Comparison of ENCODE assay signal across 9 mouse cellular contexts in the genomic region with DNA sequence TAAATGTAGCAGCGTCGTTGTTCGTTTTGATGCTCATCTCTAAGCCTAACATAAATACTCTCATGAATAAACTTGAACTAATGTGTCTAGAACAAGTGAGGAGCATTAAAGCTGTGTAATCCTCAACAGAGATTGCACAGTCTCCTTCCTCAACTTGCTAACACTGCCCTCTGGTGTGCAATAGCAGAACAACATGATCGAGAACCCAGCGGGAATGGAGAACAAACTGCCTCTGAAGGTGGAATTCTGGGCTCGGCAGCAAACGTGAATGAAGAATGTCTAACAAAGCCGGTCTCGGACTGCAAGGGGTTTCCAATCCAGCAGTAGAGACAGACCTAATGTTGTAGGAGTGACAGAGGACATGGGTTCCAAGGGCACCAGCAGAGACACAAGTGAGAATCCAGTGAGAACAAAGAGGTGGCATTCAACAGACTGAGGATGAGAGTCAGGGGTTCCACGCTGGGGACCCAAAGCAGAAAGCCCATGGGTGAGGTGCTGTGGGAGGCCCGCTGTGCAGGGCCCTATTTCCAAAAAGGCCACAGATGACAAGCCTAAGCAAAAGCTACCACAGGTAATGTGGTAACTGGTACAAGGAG. TPM values are rescaled to one million over a fixed set of nuclear protein-coding genes. Genes with fewer than 3 reads are reported as not detected.
A peak's percentile ranks its signal among the peaks of the same experiment; 100 is the strongest.
DNase-seq lines count a peak whose midpoint lies in the region; ATAC-seq and TF ChIP-seq lines count a peak whose summit lies in the region.
"Had no signal": no experiment of that assay in that cellular context is flagged by ENCODE, and none has a peak within 500 bp of the region (broad histone marks: within the 10 kb centered on the region; RNA-seq: fewer than 3 reads in every experiment).

No protein-coding gene starts in this region.

- 0 out of 2 replicates have a peak, but pooled peaks cover 3% of the 10 kb centered on the region for H3K4me1 ChIP-seq in liver, embryonic 11.5 days (replicated peaks; ENCODE audit: control insufficient read depth, insufficient read depth, low read length)

- ATAC-seq in liver, embryonic 11.5 days (replicated peaks; ENCODE audit: low FRiP score): no peak
- peak; percentile 71 for ATAC-seq in inflammation-experienced regulatory T-cells, adult 6 months
- ATAC-seq in megakaryocyte-erythroid progenitor cell, adult 5-6 weeks (replicated peaks; ENCODE audit: low FRiP score, low TSS enrichment, poor library complexity, severe bottlenecking): peak; percentile 88
- ATAC-seq: Patski had no signal

- intact Hi-C loops in gastrocnemius, adult 2 months (cut with DNase I): loop anchor here (1.0 kb wide), 1 partner anchor 19 kb away; no protein-coding TSS in a partner anchor
- intact Hi-C loops in left cerebral cortex, adult 2 months (cut with DNase I): loop anchor here (1.0 kb wide), 1 partner anchor 19 kb away; no protein-coding TSS in a partner anchor

- DNase-seq in liver: peak; percentile 76
- DNase-seq in liver, embryonic 11.5 days (ENCODE audit: low spot score): no peak
- peak; percentile 91 to 94 for DNase-seq in cerebellum, postnatal 14 days
- peak; percentile 78 for DNase-seq in gastrocnemius, adult 2 months
- DNase-seq in left cerebral cortex, adult 2 months (ENCODE audit: extremely low spot score in 1 of 2, low spot score in 2 of 2): peak; percentile 80 to 86
- peak; percentile 86 for DNase-seq in right cerebral cortex, postnatal 14 days

- H3K9ac ChIP-seq in liver, embryonic 11.5 days (ENCODE audit: low read depth, low read length): no peak overlapping the region

- H3K4me2 ChIP-seq in liver, embryonic 11.5 days: no peak overlapping the region

- no peaks in the 10 kb centered on the region for H3K36me3 ChIP-seq in liver, embryonic 11.5 days (ENCODE audit: control insufficient read depth, insufficient read depth, low read length)

- 19% methylated on average over 11 of the region's 11 CpGs for WGBS in liver, embryonic 11.5 days

- no peaks in the 10 kb centered on the region for H3K9me3 ChIP-seq in liver, embryonic 11.5 days (ENCODE audit: control insufficient read depth, low read length)

- TF ChIP-seq CTCF in gastrocnemius, adult 2 months (IDR thresholded peaks at IDR 0.05): peak; percentile 83
- TF ChIP-seq CTCF in left cerebral cortex, adult 2 months (IDR thresholded peaks at IDR 0.05): peak; percentile 79

- H3K27me3 ChIP-seq in liver, embryonic 11.5 days (replicated peaks; ENCODE audit: control insufficient read depth, insufficient read depth, low read length): no peaks in the 10 kb centered on the region; the same call in 1 of the 2 replicates
- H3K27me3 ChIP-seq: Patski had no signal

- H3K27ac ChIP-seq in liver, embryonic 11.5 days (ENCODE audit: low read depth, low read length): no peak overlapping the region
- peak overlapping the region; percentile 81 for H3K27ac ChIP-seq in gastrocnemius, adult 2 months
- H3K27ac ChIP-seq in left cerebral cortex, adult 2 months: 0 out of 2 replicates have a peak overlapping the region, but pooled peaks have one; percentile 18

- no peak overlapping the region for H3K4me3 ChIP-seq in liver, embryonic 11.5 days (ENCODE audit: low read depth, low read length)
- H3K4me3 ChIP-seq in gastrocnemius, adult 2 months: peak overlapping the region; percentile 53
- H3K4me3 ChIP-seq in left cerebral cortex, adult 2 months: no peak overlapping the region

RNA-seq across cellular contexts. Expression of a gene that starts 16.4 kb away (rescaled TPM):
- polyA plus RNA-seq in liver, embryonic 11.5 days (2014; fragmentation: Nextera tagmentation; extraction: Ambion mirVana): 0.10 TPM in 1 of 2 replicates, not detected in the other
- 1 to 10 TPM; 7.0 to 8.3 TPM for total RNA-seq in gastrocnemius, adult 2 months (2021)
- polyA plus RNA-seq in inflammation-experienced regulatory T-cells, adult 6 months (2017; shearing (Covaris generic)): not detected
- total RNA-seq in left cerebral cortex, adult 2 months (2021): 1 to 10 TPM; 5.4 to 6.1 TPM
- not detected in 2 replicates for total RNA-seq in megakaryocyte-erythroid progenitor cell, adult 5-6 weeks (2014; fragmentation: Nextera tagmentation)
- not detected in 2 replicates for total RNA-seq in megakaryocyte-erythroid progenitor cell, adult 5-6 weeks (2017)

RNA-seq across cellular contexts. Expression of a gene that starts 17.0 kb away (rescaled TPM):
- polyA plus RNA-seq in liver, embryonic 11.5 days (2014; fragmentation: Nextera tagmentation; extraction: Ambion mirVana): 14.9 and 15.0 TPM in 2 replicates
- 1 to 10 TPM; 7.3 to 8.9 TPM for total RNA-seq in gastrocnemius, adult 2 months (2021)
- 10 to 100 TPM; 11.8 to 13.2 (median 13.1) TPM for polyA plus RNA-seq in inflammation-experienced regulatory T-cells, adult 6 months (2017; shearing (Covaris generic))
- 1 to 10 TPM; 3.3 to 4.3 TPM for total RNA-seq in left cerebral cortex, adult 2 months (2021)
- 10.2 and 23.0 TPM in 2 replicates for total RNA-seq in megakaryocyte-erythroid progenitor cell, adult 5-6 weeks (2014; fragmentation: Nextera tagmentation)
- 9.8 and 15.7 TPM in 2 replicates for total RNA-seq in megakaryocyte-erythroid progenitor cell, adult 5-6 weeks (2017)

RNA-seq across cellular contexts. Expression of a gene that starts 17.2 kb away (rescaled TPM):
- 77.2 and 84.4 TPM in 2 replicates for polyA plus RNA-seq in liver, embryonic 11.5 days (2014; fragmentation: Nextera tagmentation; extraction: Ambion mirVana)
- total RNA-seq in gastrocnemius, adult 2 months (2021): 10 to 100 TPM; 46.7 to 48.0 TPM
- 10 to 100 TPM; 23.6 to 28.7 (median 28.3) TPM for polyA plus RNA-seq in inflammation-experienced regulatory T-cells, adult 6 months (2017; shearing (Covaris generic))
- 100 to 1,000 TPM; 142 to 146 TPM for total RNA-seq in left cerebral cortex, adult 2 months (2021)
- total RNA-seq in megakaryocyte-erythroid progenitor cell, adult 5-6 weeks (2014; fragmentation: Nextera tagmentation): 42.7 and 43.6 TPM in 2 replicates
- 65.4 and 67.9 TPM in 2 replicates for total RNA-seq in megakaryocyte-erythroid progenitor cell, adult 5-6 weeks (2017)

RNA-seq across cellular contexts. Expression of a gene that starts 17.3 kb away (rescaled TPM):
- polyA plus RNA-seq in liver, embryonic 11.5 days (2014; fragmentation: Nextera tagmentation; extraction: Ambion mirVana): 228 and 245 TPM in 2 replicates
- 10 to 100 TPM; 60.8 to 70.3 TPM for total RNA-seq in gastrocnemius, adult 2 months (2021)
- polyA plus RNA-seq in inflammation-experienced regulatory T-cells, adult 6 months (2017; shearing (Covaris generic)): 100 to 1,000 TPM in 2 of 3 experiments, 10 to 100 TPM in 1; 77.1 to 218 (median 164) TPM
- total RNA-seq in left cerebral cortex, adult 2 months (2021): 100 to 1,000 TPM; 387 to 407 TPM
- 144 and 164 TPM in 2 replicates for total RNA-seq in megakaryocyte-erythroid progenitor cell, adult 5-6 weeks (2014; fragmentation: Nextera tagmentation)
- 67.7 and 77.9 TPM in 2 replicates for total RNA-seq in megakaryocyte-erythroid progenitor cell, adult 5-6 weeks (2017)

RNA-seq across cellular contexts. Expression of a gene that starts 26.0 kb away (rescaled TPM):
- 17.6 and 39.0 TPM in 2 replicates for polyA plus RNA-seq in liver, embryonic 11.5 days (2014; fragmentation: Nextera tagmentation; extraction: Ambion mirVana)
- 1,000 to 10,000 TPM in 1 of 2 experiments, 100 to 1,000 TPM in 1; 386 to 1,185 TPM for total RNA-seq in gastrocnemius, adult 2 months (2021)
- not detected for polyA plus RNA-seq in inflammation-experienced regulatory T-cells, adult 6 months (2017; shearing (Covaris generic))
- 10 to 100 TPM; 33.8 to 37.7 TPM for total RNA-seq in left cerebral cortex, adult 2 months (2021)
- 1.8 TPM in 1 of 2 replicates, not detected in the other for total RNA-seq in megakaryocyte-erythroid progenitor cell, adult 5-6 weeks (2014; fragmentation: Nextera tagmentation)
- total RNA-seq in megakaryocyte-erythroid progenitor cell, adult 5-6 weeks (2017): not detected in 2 replicates

Comparison
In these comparisons a context has a peak if more than half of its experiments do, and no peak if none do; other contexts are left out.
1. RNA of a gene that starts 16.4 kb away (total RNA-seq): 7.0 to 8.3 TPM in gastrocnemius, adult 2 months and 5.4 to 6.1 TPM in left cerebral cortex, adult 2 months; not detected in megakaryocyte-erythroid progenitor cell, adult 5-6 weeks; every median in the first group is over 4 times any median in the second.